Mouse (Mus musculus) spleen, adult 2 months (tissue): Measurements from ENCODE around the gene Cenpa.

Experiments used
- CTCF ChIP-seq: fragments of 200-500 bp; IDR thresholded peaks from 2 replicates; pipeline ENCODE4 v1.5.1; 2011; ENCODE audit warnings: mild to moderate bottlenecking, inconsistent platforms; ENCODE audit not compliant: insufficient read depth, insufficient read length, insufficient replicate concordance; ENCODE audit errors: extremely low read depth
- POLR2A ChIP-seq: fragments of 200-500 bp; IDR thresholded peaks from 2 replicates; pipeline ENCODE4 v1.6.1; 2011; ENCODE audit warnings: low read depth, low read length, inconsistent platforms

DNA sequence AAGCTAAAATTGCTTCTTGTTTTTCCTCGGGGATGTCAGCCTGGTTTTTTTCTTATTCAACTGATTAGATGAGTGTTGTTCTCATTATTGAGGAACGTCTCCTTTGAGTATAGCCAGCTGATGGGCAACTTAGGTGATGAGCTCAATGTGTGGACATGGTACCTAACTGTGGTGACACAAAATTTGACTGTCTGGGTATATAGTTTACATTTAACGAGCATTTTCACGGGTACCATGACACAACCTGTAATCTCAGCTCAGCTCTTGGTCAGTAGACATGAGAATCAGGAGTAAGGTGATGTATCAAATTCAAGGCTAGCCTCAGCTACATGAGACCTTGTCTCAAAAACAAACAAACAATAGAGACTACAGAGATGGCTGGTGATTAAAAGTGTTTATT lies 50.9 kb downstream of the Cenpa start:
- TF ChIP-seq CTCF (no peak), POLR2A (no peak)
